Mouse (Mus musculus): Measurements from ENCODE around the gene Gm17490.
"Not testable (repeated sequence)": the region's sequence is repeated elsewhere in the genome, so short reads cannot be mapped to it uniquely, and the experiment has no call there.

Gm17490 gene

DNA sequence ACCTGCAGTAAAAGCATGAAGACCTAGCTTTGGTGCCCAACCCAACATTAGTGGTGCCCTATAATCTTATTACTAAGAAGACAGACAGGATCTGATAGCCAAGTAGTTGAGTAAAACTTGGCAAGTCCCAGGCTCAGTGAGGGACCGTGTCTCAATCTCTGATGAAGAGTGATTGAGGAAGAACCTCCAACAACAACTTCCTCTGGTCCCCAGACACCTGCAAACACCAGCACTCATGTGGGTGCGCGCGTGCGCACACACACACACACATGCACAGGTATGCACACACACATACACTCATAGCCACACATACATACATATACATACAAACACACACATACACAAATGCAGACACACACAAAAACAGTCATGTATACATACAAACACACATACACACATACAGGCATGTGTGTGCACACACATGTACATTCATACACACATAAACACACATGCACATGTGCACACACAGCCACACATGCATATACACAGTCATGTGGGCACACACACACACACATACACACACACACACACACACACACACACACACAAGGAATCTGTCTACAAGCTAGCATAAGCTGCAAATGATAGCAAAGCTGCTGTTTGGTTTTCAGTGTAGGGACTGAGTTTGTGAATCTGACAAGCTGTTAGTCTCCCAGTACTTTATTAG lies 9.5 kb upstream of the Gm17490 start:
- in situ Hi-C loops (cut with MboI; ENCODE audit: low sequenced_read_pairs), result no loop called here

DNA sequence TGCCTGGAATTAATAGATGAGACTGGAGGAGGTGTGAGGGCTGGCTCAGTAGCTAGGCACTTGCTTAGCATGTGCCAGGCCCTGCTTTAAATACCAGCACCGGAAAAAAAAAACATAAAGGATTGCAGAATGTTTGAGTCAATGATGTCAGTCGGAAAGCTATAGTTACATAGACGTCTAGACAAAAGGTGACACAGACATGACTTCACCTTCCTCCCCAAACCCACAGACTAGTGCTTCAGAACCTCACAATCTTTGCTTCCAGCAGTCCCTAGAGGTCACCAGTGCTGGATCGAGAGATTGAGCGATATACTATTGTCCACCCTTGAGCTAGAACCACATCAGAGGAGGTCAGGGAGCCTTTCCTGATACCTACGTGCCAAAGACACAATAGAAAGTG lies 9.0 kb upstream of the Gm17490 start:
- in situ Hi-C loops (cut with MboI; ENCODE audit: low sequenced_read_pairs), result no loop called here

DNA sequence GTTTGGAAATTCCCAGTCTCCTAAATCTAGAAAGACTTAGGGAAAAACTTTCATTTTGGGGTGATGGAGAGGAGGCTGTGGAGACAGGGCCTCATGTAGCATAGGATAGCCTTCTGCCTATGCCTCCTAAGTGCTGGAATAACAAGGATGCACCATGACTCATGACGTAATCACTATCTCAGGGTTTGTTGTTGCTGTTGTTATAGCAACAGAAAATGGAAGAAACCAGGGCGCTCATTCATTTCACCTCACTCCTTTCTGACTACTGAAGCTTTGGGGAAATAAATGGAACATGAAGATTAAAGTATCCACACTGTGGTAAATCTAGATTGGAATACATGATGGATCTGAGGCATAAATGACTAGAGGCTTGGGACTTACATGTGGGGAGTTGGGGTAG lies 2.3 kb downstream of the Gm17490 start:
- in situ Hi-C loops (cut with MboI; ENCODE audit: low sequenced_read_pairs), result no loop called here

DNA sequence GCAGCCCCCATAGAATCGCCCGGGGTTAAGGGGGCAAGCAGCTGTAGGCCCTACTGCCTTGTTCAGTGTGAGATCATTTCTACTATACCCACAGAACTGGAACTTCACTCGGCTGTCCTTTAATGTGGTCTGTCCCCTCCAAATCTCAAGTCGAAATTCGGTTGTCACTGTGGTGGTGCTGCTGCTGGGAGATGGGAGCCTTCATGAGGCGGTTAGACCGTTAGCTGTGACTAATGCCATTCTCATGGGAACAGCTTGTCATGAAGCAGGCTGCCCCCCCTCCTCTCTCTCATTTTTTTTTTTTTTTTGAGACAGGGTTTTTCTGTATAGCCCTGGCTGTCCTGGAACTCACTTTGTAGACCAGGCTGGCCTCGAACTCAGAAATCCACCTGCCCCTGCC lies 2.9 kb downstream of the Gm17490 start:
- in situ Hi-C loops (cut with MboI; ENCODE audit: low sequenced_read_pairs), result no loop called here

DNA sequence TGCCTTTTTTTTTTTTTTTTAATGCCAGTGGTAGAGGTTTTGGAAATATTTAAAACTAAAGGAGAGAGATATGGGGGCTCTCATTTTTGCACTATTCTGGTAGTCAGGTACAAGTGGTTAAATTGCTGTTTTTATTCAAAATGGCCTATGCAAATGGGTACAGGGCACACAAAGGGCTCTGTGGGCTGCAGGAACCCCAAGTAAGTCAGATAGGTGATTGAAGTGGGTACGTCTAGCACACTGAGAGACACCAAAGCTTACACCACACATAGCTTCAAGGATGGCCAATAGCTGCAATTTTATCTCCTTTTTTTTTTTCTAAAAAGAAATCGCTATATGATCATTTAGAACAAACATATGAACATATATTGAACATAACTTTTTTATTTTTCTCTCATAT lies 6.5 kb downstream of the Gm17490 start:
- in situ Hi-C loops (cut with MboI; ENCODE audit: low sequenced_read_pairs), result no loop called here

DNA sequence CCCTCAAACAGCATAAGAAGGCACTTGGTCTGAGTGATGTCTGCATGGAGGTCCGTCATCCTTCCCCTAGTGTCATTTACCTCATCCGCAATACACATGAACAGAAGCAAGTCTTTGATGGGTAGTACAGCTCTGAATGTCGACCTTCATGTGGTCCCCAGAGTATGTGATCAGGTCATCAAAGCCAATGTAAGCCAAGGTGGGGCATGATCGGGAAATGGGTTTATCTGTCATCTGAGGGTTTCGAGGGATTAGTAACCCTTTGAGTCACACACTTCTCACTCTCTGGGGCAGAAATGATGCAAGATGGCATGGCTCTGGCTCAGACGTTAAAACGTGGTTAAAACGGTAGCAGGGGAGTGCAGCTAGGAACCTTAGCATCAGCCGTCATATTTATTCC lies 9.2 kb downstream of the Gm17490 start:
- in situ Hi-C loops (cut with MboI; ENCODE audit: low sequenced_read_pairs), result no loop called here

DNA sequence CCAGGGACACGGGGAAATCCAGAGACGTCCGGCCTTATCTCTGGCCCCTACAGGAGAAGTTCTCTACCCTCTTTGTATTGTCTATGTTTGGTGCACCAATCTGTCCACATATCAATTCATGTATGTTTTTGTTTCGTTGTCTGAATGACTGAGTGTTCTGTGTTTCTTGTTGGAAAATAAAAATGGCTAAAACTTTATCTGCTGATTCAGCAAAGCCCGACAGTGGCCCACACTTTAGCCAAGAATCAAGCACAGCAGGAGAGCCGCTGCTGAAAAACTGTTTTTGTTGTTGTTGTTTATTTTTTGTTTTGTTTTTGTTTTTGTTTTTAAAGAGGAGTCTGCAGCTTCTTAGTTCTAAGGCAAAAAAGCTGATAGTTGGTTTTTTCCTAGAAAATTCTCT lies 13.1 kb downstream of the Gm17490 start:
- in situ Hi-C loops (cut with MboI; ENCODE audit: low sequenced_read_pairs), result not testable (repeated sequence)

DNA sequence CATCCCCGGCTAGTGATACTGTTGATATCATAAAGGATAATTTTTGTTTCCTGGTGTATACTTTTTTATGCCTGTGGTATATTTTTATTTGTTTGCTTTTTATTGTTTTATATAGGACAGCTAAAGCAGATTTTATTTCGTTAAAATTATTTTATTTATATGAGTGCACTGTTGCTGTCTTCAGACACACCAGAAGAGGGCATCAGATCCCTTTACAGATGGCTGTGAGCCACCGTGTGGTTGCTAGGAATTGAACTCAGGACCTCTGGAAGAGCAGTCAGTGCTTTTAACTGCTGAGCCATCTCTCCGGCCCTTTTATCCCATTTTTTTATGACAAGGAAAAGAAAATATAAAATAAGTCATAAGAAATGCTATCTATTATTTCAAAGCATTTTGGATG lies 19.3 kb downstream of the Gm17490 start:
- in situ Hi-C loops (cut with MboI; ENCODE audit: low sequenced_read_pairs), result loop anchor here (10.0 kb wide), 1 partner anchor 88 kb away; no protein-coding TSS in a partner anchor

DNA sequence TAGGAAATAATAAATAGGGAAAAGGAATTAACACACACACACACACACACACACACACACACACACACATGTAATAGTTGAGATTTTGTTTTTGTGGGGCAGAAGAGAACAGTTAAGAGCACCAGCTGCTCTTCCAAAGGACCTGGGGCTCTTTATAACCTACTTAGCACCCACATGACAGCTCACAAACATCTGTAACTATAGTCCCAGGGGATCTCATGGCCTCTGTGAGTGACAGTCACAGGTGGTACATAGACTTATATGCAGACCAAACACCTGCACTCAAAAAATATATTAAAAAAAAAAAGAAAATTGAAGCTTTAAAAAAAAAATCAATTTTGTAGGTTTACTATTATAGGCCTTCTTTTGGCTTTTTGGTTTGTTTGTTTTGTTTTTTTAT lies 21.2 kb downstream of the Gm17490 start:
- in situ Hi-C loops (cut with MboI; ENCODE audit: low sequenced_read_pairs), result loop anchor here (10.0 kb wide), 1 partner anchor 90 kb away; no protein-coding TSS in a partner anchor

DNA sequence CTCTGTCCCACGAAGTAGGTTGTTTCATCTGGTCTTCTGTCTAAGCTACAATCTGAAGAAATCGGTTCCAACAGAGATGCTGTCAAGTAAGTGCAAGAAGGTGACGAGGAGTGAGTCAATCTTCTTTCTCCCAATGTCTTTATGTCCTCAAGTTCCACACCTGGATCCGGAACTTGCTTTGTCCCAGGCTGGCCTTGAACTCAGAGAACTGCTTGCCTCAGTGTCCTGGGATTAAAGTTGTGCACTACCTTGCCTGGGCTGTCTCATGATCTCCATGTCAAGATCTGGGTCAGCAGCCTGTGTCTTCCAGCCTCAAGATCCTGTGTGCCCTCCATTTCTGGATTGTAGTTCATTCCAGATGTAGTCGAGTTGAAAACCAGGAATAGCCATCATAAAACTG lies 22.0 kb downstream of the Gm17490 start, which contains the start of gene Rbm17:
TSS of gene Rbm17 (minus strand) at position 101 of the 400 bp plus-strand sequence.
- in situ Hi-C loops (cut with MboI; ENCODE audit: low sequenced_read_pairs), result loop anchor here (10.0 kb wide), 1 partner anchor 91 kb away; no protein-coding TSS in a partner anchor

DNA sequence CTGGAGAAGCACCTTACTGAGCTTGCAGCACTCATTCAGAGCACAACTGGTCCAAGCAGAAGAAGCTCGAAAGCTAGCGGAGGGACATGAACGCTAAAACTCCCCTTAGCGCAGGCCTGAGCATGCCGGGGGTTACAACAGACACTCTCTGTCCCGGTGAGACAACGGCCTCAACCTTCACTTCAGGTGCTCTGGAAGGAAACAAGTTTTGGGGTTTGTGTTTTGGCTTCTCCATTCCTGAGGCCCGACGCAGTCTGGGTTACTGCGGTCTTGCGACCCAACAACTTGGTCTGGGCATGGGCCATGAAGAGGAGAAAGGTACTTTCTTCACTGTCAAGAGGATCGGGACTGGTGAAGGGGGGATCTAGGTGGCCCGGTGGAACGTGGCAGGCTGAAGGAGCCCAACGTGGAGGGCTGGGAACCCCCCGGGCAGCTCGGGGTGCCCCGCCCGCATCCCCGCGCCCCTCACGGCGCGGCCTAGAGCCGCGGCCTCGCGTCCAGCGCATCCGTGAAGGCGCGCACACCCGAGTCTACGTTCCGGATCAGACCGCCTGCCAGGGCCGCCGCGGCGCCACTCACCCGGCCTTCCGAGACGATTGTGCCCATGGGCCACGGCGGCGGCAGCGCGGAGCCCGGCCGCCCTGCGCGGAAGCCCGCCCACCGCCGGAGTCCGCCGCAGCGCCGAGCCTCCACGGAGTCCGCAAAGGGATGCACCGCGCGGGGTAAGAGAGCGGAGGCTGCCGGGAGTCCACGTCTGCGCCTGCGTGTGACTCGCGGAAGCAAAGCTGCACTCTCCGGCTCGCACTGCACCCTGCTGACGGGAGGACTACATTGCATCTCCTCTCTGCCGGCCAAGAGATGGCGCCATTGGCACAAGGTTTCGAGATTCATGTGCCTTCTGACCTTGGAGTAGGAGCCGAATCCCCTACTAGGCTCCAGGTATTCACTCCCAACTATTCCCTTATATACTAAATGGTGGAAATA lies 23.3 kb downstream of the Gm17490 start:
- in situ Hi-C loops (cut with MboI; ENCODE audit: low sequenced_read_pairs), result loop anchor here (10.0 kb wide), 1 partner anchor 92 kb away; no protein-coding TSS in a partner anchor

DNA sequence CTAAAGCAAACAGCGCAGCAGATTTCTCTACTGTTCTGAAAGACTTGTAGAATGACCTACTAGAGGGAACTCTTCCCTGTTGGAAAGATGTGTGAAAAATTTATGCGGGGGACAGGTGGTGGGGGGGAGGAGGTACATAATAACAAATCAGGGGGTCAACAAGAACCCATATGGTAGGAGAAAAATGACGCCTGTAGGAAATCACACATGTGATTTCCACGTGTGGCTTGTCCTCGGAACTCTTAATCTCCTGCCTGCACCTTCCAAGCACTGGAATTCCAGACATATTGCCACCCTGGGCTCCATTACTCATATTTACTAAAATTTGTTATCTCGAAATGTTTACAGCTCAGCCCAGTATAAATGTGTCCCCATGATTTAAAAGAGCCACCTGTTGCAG lies 24.3 kb downstream of the Gm17490 start:
- in situ Hi-C loops (cut with MboI; ENCODE audit: low sequenced_read_pairs), result loop anchor here (10.0 kb wide), 1 partner anchor 93 kb away; no protein-coding TSS in a partner anchor

DNA sequence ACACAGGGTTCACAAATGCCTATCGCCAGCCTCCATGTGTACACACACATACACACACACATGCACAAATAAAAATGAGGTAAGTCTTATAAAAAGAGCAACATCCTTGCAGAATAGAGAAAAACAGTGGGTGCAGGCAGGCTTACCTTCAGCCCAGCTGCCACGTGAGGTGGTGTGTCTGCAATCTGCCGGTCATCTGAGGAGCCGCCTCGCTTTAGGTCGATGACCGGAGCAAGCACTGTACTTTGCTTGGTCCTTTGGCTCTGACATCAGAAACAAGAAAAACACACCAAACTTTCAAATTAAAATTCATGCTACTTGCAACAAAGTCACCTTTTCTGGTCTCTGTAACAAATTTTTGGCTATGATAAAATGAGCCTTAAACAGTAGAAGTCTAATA lies 28.2 kb downstream of the Gm17490 start:
- in situ Hi-C loops (cut with MboI; ENCODE audit: low sequenced_read_pairs), result no loop called here

DNA sequence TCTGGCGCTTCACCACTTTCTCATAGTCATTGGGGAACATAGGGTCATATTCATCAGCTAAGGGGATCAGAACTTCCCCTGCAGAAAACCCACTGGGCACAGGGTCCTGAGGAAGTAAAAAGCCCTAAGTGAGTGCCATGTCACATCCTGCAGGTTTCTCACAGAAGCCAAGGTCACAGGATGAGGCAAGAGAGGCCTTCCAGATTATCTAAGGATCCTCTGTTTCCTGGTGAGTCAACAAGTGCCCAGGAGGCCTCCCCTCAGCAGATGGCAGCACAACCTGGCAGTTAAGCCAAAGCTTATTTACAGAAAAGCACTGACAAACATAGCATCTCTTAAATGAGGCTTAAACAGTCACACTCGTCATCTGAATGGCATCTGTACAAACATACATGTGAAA lies 29.4 kb downstream of the Gm17490 start:
- in situ Hi-C loops (cut with MboI; ENCODE audit: low sequenced_read_pairs), result no loop called here

DNA sequence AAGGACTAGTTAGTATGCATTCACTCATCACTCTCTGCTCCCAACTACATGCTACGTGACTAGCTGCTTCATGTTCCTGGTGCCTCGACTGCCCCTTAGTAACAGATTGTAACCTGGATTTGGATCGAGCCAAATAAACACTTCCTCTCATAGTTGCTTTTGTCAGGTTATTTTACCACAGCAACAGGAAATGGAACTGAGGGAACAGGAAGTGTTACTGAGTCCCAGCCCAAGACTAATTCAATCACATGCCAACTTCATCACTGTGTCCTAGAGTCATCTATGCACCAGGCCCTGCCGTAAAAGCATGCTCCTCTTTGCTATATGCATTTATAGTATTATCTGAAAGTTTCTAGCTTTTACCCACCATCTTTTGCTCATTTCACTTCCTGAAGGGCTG lies 38.1 kb downstream of the Gm17490 start:
- in situ Hi-C loops (cut with MboI; ENCODE audit: low sequenced_read_pairs), result no loop called here

DNA sequence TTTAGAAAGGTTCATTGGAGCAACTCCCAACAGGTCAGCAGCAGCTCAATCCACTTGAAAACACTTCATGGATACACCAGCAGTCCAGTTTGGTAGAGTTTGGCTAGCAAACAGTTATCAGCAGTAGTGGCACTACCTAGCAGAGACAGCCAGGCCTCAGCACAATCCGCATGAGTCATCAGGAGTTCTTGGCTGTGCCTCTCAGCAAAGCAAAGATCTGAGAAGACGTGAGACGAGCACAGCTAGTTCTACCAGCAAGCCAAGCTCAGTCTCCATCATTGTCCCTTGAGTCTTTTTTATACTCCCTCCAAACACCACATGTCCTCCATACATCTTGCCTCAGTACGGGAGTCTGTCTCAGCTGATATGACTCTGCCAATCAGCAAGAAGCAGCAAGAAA lies 46.7 kb downstream of the Gm17490 start:
- in situ Hi-C loops (cut with MboI; ENCODE audit: low sequenced_read_pairs), result no loop called here

DNA sequence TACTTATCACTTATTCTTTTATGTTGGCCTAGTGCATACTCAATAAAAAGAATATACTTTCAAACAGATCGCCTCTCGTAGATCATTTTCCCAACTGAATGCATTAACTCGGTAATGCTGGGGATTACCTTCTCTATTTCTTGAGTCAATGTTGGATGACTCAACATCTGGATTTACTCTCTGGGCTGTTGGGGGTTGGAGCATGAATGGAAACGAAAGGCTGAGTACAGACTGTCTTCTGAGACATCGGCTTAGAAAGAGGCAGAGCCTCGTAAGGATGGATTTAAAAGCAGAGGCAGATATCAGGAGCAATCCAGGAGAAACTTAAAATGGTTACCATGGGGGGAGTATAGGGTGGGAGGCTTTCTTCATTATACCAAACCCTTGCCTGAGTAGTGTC lies 47.9 kb downstream of the Gm17490 start:
- in situ Hi-C loops (cut with MboI; ENCODE audit: low sequenced_read_pairs), result no loop called here
